Mouse (Mus musculus) heart, embryonic 13.5 days (tissue): ENCODE results near the gene Fam120c. TPM values are rescaled to one million over a fixed set of nuclear protein-coding genes. Genes with fewer than 3 reads are reported as not detected.

Experiments
- polyA plus RNA-seq: library from polyadenylated mRNA; unstranded; fragments of >200 nt; fragmentation: Nextera tagmentation; extraction: Ambion mirVana; gene quantifications from 2 replicates; pipeline ENCODE4 v1.2.1, GENCODE M21; 2015

The Fam120c gene
- polyA plus RNA-seq, 1 experiment from 2014 or later = 2.8 TPM

Other genes starting within 250 kb of the Fam120c start
- 16.7 and 20.0 TPM in 2 replicates for gene Tsr2, start 247.6 kb upstream of the Fam120c start, polyA plus RNA-seq
- gene Wnk3, start 146.1 kb upstream of the Fam120c start, polyA plus RNA-seq = 0.98 and 1.0 TPM in 2 replicates
- 11.0 and 11.4 TPM in 2 replicates for gene Phf8, start 176.5 kb downstream of the Fam120c start, polyA plus RNA-seq